Mouse (Mus musculus): ENCODE data around the gene Olfr1358.

Gene Olfr1358

GRCm38 (mm10) chr10:78517128-78517527, at the start of gene Olfr1358:
TSS of gene Olfr1358 (plus strand) at chr10:78517428.
- H3K9me3 ChIP-seq (ENCODE audit: low read length), result no peaks in the 10 kb centered on the region
- peaks cover 16% of the 10 kb centered on the region for H3K27me3 ChIP-seq (ENCODE audit: insufficient read depth, low read length)
- H3K4me3 ChIP-seq (replicated peaks; ENCODE audit: low read length), result no peak within 1 kb of the TSS
- no peaks in the 10 kb centered on the region for H3K36me3 ChIP-seq (ENCODE audit: insufficient read depth, low read length)
- peaks cover 6% of the 10 kb centered on the region for H3K4me1 ChIP-seq (replicated peaks; ENCODE audit: low read depth, low read length)
- no peak for TF ChIP-seq NANOG (IDR thresholded peaks at IDR 0.05; ENCODE audit: borderline replicate concordance, low read length)
- TF ChIP-seq CTCF (conservative IDR thresholded peaks at IDR 0.05; ENCODE audit: low read length), result no peak
- TF ChIP-seq POU5F1 (IDR thresholded peaks at IDR 0.05; ENCODE audit: borderline replicate concordance, low read length), result no peak

GRCm38 (mm10) chr10:78467761-78468310, 49.4 kb upstream of the Olfr1358 start:
- TF ChIP-seq NANOG (IDR thresholded peaks at IDR 0.05; ENCODE audit: borderline replicate concordance, low read length) (no peak), CTCF (conservative IDR thresholded peaks at IDR 0.05; ENCODE audit: low read length) (no peak), POU5F1 (IDR thresholded peaks at IDR 0.05; ENCODE audit: borderline replicate concordance, low read length) (no peak)
- Histone ChIP-seq H3K4me3 (replicated peaks; ENCODE audit: low read length) (no peak overlapping the region), H3K9me3 (ENCODE audit: low read length) (no peaks in the 10 kb centered on the region), H3K36me3 (ENCODE audit: insufficient read depth, low read length) (no peaks in the 10 kb centered on the region), H3K27me3 (ENCODE audit: insufficient read depth, low read length) (peaks cover 86% of the 10 kb centered on the region), H3K4me1 (replicated peaks; ENCODE audit: low read depth, low read length) (peaks cover 42% of the 10 kb centered on the region)

- no peaks in the 10 kb centered on the region for H3K36me3 ChIP-seq (ENCODE audit: insufficient read depth, low read length)
- no peak overlapping the region for H3K4me3 ChIP-seq (replicated peaks; ENCODE audit: low read length)
- no peaks in the 10 kb centered on the region for H3K9me3 ChIP-seq (ENCODE audit: low read length)
- peaks cover 82% of the 10 kb centered on the region for H3K27me3 ChIP-seq (ENCODE audit: insufficient read depth, low read length)
- TF ChIP-seq CTCF (conservative IDR thresholded peaks at IDR 0.05; ENCODE audit: low read length), result no peak
- no peak for TF ChIP-seq NANOG (IDR thresholded peaks at IDR 0.05; ENCODE audit: borderline replicate concordance, low read length)
- TF ChIP-seq POU5F1 (IDR thresholded peaks at IDR 0.05; ENCODE audit: borderline replicate concordance, low read length), result no peak
- peaks cover 19% of the 10 kb centered on the region for H3K4me1 ChIP-seq (replicated peaks; ENCODE audit: low read depth, low read length)
Measured at GRCm38 (mm10) chr10:78470582-78471313, 46.5 kb upstream of the Olfr1358 start.

GRCm38 (mm10) chr10:78472046-78472445, 45.2 kb upstream of the Olfr1358 start:
- peaks cover 19% of the 10 kb centered on the region for H3K4me1 ChIP-seq (replicated peaks; ENCODE audit: low read depth, low read length)
- no peaks in the 10 kb centered on the region for H3K9me3 ChIP-seq (ENCODE audit: low read length)
- TF ChIP-seq NANOG (IDR thresholded peaks at IDR 0.05; ENCODE audit: borderline replicate concordance, low read length), result no peak
- TF ChIP-seq POU5F1 (IDR thresholded peaks at IDR 0.05; ENCODE audit: borderline replicate concordance, low read length), result no peak
- TF ChIP-seq CTCF (conservative IDR thresholded peaks at IDR 0.05; ENCODE audit: low read length), result no peak
- peaks cover 81% of the 10 kb centered on the region for H3K27me3 ChIP-seq (ENCODE audit: insufficient read depth, low read length)
- H3K36me3 ChIP-seq (ENCODE audit: insufficient read depth, low read length), result no peaks in the 10 kb centered on the region
- H3K4me3 ChIP-seq (replicated peaks; ENCODE audit: low read length), result no peak overlapping the region

GRCm38 (mm10) chr10:78473434-78473833, 43.8 kb upstream of the Olfr1358 start:
- TF ChIP-seq NANOG (IDR thresholded peaks at IDR 0.05; ENCODE audit: borderline replicate concordance, low read length) (no peak), POU5F1 (IDR thresholded peaks at IDR 0.05; ENCODE audit: borderline replicate concordance, low read length) (no peak), CTCF (conservative IDR thresholded peaks at IDR 0.05; ENCODE audit: low read length) (no peak)
- H3K27me3 ChIP-seq (ENCODE audit: insufficient read depth, low read length), result peaks cover 67% of the 10 kb centered on the region
- peaks cover 11% of the 10 kb centered on the region for H3K4me1 ChIP-seq (replicated peaks; ENCODE audit: low read depth, low read length)
- no peak overlapping the region for H3K4me3 ChIP-seq (replicated peaks; ENCODE audit: low read length)
- H3K36me3 ChIP-seq (ENCODE audit: insufficient read depth, low read length), result no peaks in the 10 kb centered on the region
- no peaks in the 10 kb centered on the region for H3K9me3 ChIP-seq (ENCODE audit: low read length)

GRCm38 (mm10) chr10:78474759-78475158, 42.5 kb upstream of the Olfr1358 start:
- no peaks in the 10 kb centered on the region for H3K9me3 ChIP-seq (ENCODE audit: low read length)
- peaks cover 66% of the 10 kb centered on the region for H3K27me3 ChIP-seq (ENCODE audit: insufficient read depth, low read length)
- TF ChIP-seq NANOG (IDR thresholded peaks at IDR 0.05; ENCODE audit: borderline replicate concordance, low read length), result no peak
- TF ChIP-seq CTCF (conservative IDR thresholded peaks at IDR 0.05; ENCODE audit: low read length), result no peak
- TF ChIP-seq POU5F1 (IDR thresholded peaks at IDR 0.05; ENCODE audit: borderline replicate concordance, low read length), result no peak
- peaks cover 11% of the 10 kb centered on the region for H3K4me1 ChIP-seq (replicated peaks; ENCODE audit: low read depth, low read length)
- H3K4me3 ChIP-seq (replicated peaks; ENCODE audit: low read length), result no peak overlapping the region
- H3K36me3 ChIP-seq (ENCODE audit: insufficient read depth, low read length), result no peaks in the 10 kb centered on the region

- no peak overlapping the region for H3K4me3 ChIP-seq (replicated peaks; ENCODE audit: low read length)
- TF ChIP-seq POU5F1 (IDR thresholded peaks at IDR 0.05; ENCODE audit: borderline replicate concordance, low read length) (no peak), NANOG (IDR thresholded peaks at IDR 0.05; ENCODE audit: borderline replicate concordance, low read length) (no peak), CTCF (conservative IDR thresholded peaks at IDR 0.05; ENCODE audit: low read length) (no peak)
- no peaks in the 10 kb centered on the region for H3K36me3 ChIP-seq (ENCODE audit: insufficient read depth, low read length)
- peaks cover 70% of the 10 kb centered on the region for H3K27me3 ChIP-seq (ENCODE audit: insufficient read depth, low read length)
- peaks cover 5% of the 10 kb centered on the region for H3K4me1 ChIP-seq (replicated peaks; ENCODE audit: low read depth, low read length)
- H3K9me3 ChIP-seq (ENCODE audit: low read length), result no peaks in the 10 kb centered on the region
Measured at GRCm38 (mm10) chr10:78476821-78477220, 40.4 kb upstream of the Olfr1358 start.

- Histone ChIP-seq H3K36me3 (ENCODE audit: insufficient read depth, low read length) (no peaks in the 10 kb centered on the region), H3K27me3 (ENCODE audit: insufficient read depth, low read length) (peaks cover 68% of the 10 kb centered on the region), H3K4me1 (replicated peaks; ENCODE audit: low read depth, low read length) (peaks cover 13% of the 10 kb centered on the region), H3K9me3 (ENCODE audit: low read length) (no peaks in the 10 kb centered on the region), H3K4me3 (replicated peaks; ENCODE audit: low read length) (peak overlapping the region; percentile 78)
- no peak; the same call in 1 of the 2 replicates for TF ChIP-seq CTCF (conservative IDR thresholded peaks at IDR 0.05; ENCODE audit: low read length)
- no peak for TF ChIP-seq NANOG (IDR thresholded peaks at IDR 0.05; ENCODE audit: borderline replicate concordance, low read length)
- TF ChIP-seq POU5F1 (IDR thresholded peaks at IDR 0.05; ENCODE audit: borderline replicate concordance, low read length), result no peak
Measured at GRCm38 (mm10) chr10:78480954-78481927, 36.0 kb upstream of the Olfr1358 start.
